8 mouse cellular contexts compared by ENCODE assay signal in the genomic region with DNA sequence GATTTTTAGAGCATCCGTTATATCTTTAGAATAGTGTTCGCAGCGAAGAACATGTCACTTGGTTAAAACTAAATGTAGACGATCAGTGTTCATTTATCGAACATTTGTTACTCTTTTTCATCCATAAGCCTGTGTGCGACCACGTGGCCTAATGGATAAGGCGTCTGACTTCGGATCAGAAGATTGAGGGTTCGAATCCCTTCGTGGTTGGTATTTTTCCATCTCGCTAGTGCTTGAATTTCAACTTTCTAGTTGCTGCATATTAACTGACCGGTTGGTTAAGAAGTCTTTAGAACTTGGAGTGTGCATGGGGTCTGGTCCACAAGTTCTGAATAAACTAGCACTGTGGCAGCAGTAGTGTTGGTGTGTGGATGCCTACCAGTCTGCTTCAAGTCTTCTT. TPM values are rescaled to one million over a fixed set of nuclear protein-coding genes. Genes with fewer than 3 reads are reported as not detected.
DNase-seq lines count a peak whose midpoint lies in the region; ATAC-seq and TF ChIP-seq lines count a peak whose summit lies in the region.

No protein-coding gene starts in this region.

- H3K27me3 ChIP-seq in forebrain, embryonic 15.5 days: no peaks in the 10 kb centered on the region
- H3K27me3 ChIP-seq in liver, postnatal 0 days (ENCODE audit: insufficient read depth, low read length): no peaks in the 10 kb centered on the region
- peaks cover 3% of the 10 kb centered on the region; the same call in 1 of the 2 replicates for H3K27me3 ChIP-seq in neural tube, embryonic 14.5 days (ENCODE audit: control insufficient read depth, insufficient read depth, low read length)
- H3K27me3 ChIP-seq in testis, adult 2 months (ENCODE audit: control insufficient read depth, insufficient read depth, low read length): 0 out of 2 replicates have a peak, but pooled peaks cover 2% of the 10 kb centered on the region

- no peaks in the 10 kb centered on the region for H3K9me3 ChIP-seq in ES-E14 (ENCODE audit: control insufficient read depth, insufficient read depth, low read depth, low read length)
- H3K9me3 ChIP-seq in forebrain, embryonic 15.5 days: no peaks in the 10 kb centered on the region
- H3K9me3 ChIP-seq in liver, postnatal 0 days (ENCODE audit: low read length): no peaks in the 10 kb centered on the region
- H3K9me3 ChIP-seq in neural tube, embryonic 14.5 days (ENCODE audit: control insufficient read depth, low read length): no peaks in the 10 kb centered on the region

- H3K4me3 ChIP-seq in ES-E14 (ENCODE audit: insufficient read depth in 1 of 2, low read depth in 1 of 2, low read length in 2 of 2, poor library complexity in 1 of 2, severe bottlenecking in 1 of 2): peak overlapping the region; percentile 58 to 66
- peak overlapping the region; percentile 49 for H3K4me3 ChIP-seq in forebrain, embryonic 15.5 days
- H3K4me3 ChIP-seq in liver, postnatal 0 days (ENCODE audit: low read depth, low read length): peak overlapping the region; percentile 52
- H3K4me3 ChIP-seq in neural tube, embryonic 14.5 days (ENCODE audit: low read depth, low read length): peak overlapping the region; percentile 45
- H3K4me3 ChIP-seq in testis, adult 2 months (ENCODE audit: control insufficient read depth, low read depth, low read length): peak overlapping the region; percentile 20; the same call in 1 of the 2 replicates

- peak; percentile 57 for ATAC-seq in forebrain, embryonic 15.5 days (replicated peaks)
- peak; percentile 68 for ATAC-seq in liver, postnatal 0 days
- peak; percentile 87 for ATAC-seq in neural tube, embryonic 14.5 days (ENCODE audit: low read depth)

- no peak for TF ChIP-seq POLR2A in testis, adult 2 months (IDR thresholded peaks at IDR 0.05; ENCODE audit: control insufficient read depth, low read depth, low read length)

- no peak overlapping the region for H3K9ac ChIP-seq in ES-E14 (ENCODE audit: insufficient read depth, low read depth, low read length, poor library complexity, severe bottlenecking)
- H3K9ac ChIP-seq in forebrain, embryonic 15.5 days (replicated peaks): peak overlapping the region; percentile 25
- no peak overlapping the region for H3K9ac ChIP-seq in liver, postnatal 0 days (replicated peaks)
- H3K9ac ChIP-seq in neural tube, embryonic 14.5 days (replicated peaks; ENCODE audit: low read depth, low read length): no peak overlapping the region; the same call in 1 of the 2 replicates

- in situ Hi-C loops in ES-E14 (cut with MboI; ENCODE audit: low sequenced_read_pairs in 2 of 2, unreplicated experiment in 2 of 2): no loop called here

- no peak overlapping the region for H3K27ac ChIP-seq in ES-E14 (ENCODE audit: insufficient read depth, low read depth, low read length, poor library complexity, severe bottlenecking)
- H3K27ac ChIP-seq in forebrain, embryonic 15.5 days (replicated peaks): no peak overlapping the region
- no peak overlapping the region for H3K27ac ChIP-seq in liver, postnatal 0 days (ENCODE audit: low read depth)
- H3K27ac ChIP-seq in neural tube, embryonic 14.5 days (ENCODE audit: low read depth, low read length): no peak overlapping the region
- no peak overlapping the region for H3K27ac ChIP-seq in testis, adult 2 months (ENCODE audit: control insufficient read depth, insufficient read depth, low read depth, low read length)

- H3K36me3 ChIP-seq in ES-E14 (ENCODE audit: control insufficient read depth, insufficient read depth, low read length, poor library complexity, severe bottlenecking): no peaks in the 10 kb centered on the region
- no peaks in the 10 kb centered on the region for H3K36me3 ChIP-seq in forebrain, embryonic 15.5 days
- no peaks in the 10 kb centered on the region for H3K36me3 ChIP-seq in liver, postnatal 0 days (replicated peaks; ENCODE audit: insufficient read depth, low read length)
- no peaks in the 10 kb centered on the region for H3K36me3 ChIP-seq in neural tube, embryonic 14.5 days (ENCODE audit: control insufficient read depth, insufficient read depth, low read length)
- no peaks in the 10 kb centered on the region for H3K36me3 ChIP-seq in testis, adult 2 months (ENCODE audit: control insufficient read depth, insufficient read depth, low read length)

- intact Hi-C loops in heart, postnatal 25 days (cut with DNase I): loop anchor here (2.0 to 5.0 kb wide), 3 partner anchors 79 to 433 kb away; no protein-coding TSS in a partner anchor

- H3K4me2 ChIP-seq in forebrain, embryonic 15.5 days (replicated peaks): peak overlapping the region; percentile 60
- H3K4me2 ChIP-seq in liver, postnatal 0 days (ENCODE audit: low read depth, low read length): peak overlapping the region; percentile 75
- H3K4me2 ChIP-seq in neural tube, embryonic 14.5 days (ENCODE audit: low read depth, low read length): peak overlapping the region; percentile 47

- no peak for TF ChIP-seq CTCF in liver, postnatal 0 days (IDR thresholded peaks at IDR 0.05; ENCODE audit: low read depth)
- TF ChIP-seq CTCF in testis, adult 2 months (IDR thresholded peaks at IDR 0.05; ENCODE audit: control insufficient read depth, insufficient read depth, insufficient replicate concordance, low read depth, low read length): no peak

- under 1% methylated on average over 13 of the region's 13 CpGs for WGBS in forebrain, embryonic 15.5 days
- under 1% methylated on average over 13 of the region's 13 CpGs for WGBS in liver, postnatal 0 days (ENCODE audit: insufficient replicate concordance)
- WGBS in neural tube, embryonic 14.5 days: 1% methylated on average over 13 of the region's 13 CpGs

- 0 out of 4 replicates have a peak, but pooled peaks cover 0 to 3% of the 10 kb centered on the region in 2 experiments for H3K4me1 ChIP-seq in ES-E14 (ENCODE audit: control insufficient read depth in 2 of 2, insufficient read depth in 2 of 2, low read length in 2 of 2, poor library complexity in 1 of 2)
- H3K4me1 ChIP-seq in forebrain, embryonic 15.5 days: peaks cover 20% of the 10 kb centered on the region
- H3K4me1 ChIP-seq in liver, postnatal 0 days (ENCODE audit: insufficient read depth): peaks cover 13% of the 10 kb centered on the region
- peaks cover 3% of the 10 kb centered on the region; the same call in 1 of the 2 replicates for H3K4me1 ChIP-seq in neural tube, embryonic 14.5 days (ENCODE audit: control insufficient read depth, insufficient read depth, low read length)
- peaks cover 8% of the 10 kb centered on the region for H3K4me1 ChIP-seq in testis, adult 2 months (ENCODE audit: control insufficient read depth, insufficient read depth, low read length)

- no peak for TF ChIP-seq EP300 in liver, postnatal 0 days (IDR thresholded peaks at IDR 0.05; ENCODE audit: low read depth)

- DNase-seq in ES-E14 (ENCODE audit: low read depth, low spot score): peak; percentile 72
- DNase-seq in cerebellum, adult 11 months: peak; percentile 84
- peak; percentile 55 for DNase-seq in heart, postnatal 25 days (ENCODE audit: low spot score)
- peak; percentile 88 for DNase-seq in layer of hippocampus, adult 11-12 months (ENCODE audit: low spot score)
- DNase-seq in liver, postnatal 0 days: peak; percentile 77

TF ChIP-seq in ES-E14, 5 proteins besides CTCF, POLR2A, EP300 and RAD21:
- TF ChIP-seq ZNF384 (IDR thresholded peaks at IDR 0.05; ENCODE audit: low read depth, low read length) (no peak), MAFK (IDR thresholded peaks at IDR 0.05; ENCODE audit: insufficient read depth, low read depth, low read length) (peak; percentile 88)

RNA-seq across cellular contexts. Expression of a gene that starts 13.0 kb away (rescaled TPM):
- total RNA-seq in ES-E14 (2012; rRNA removed): not detected in 2 replicates
- polyA plus RNA-seq in forebrain, embryonic 15.5 days (2015; fragmentation: Nextera tagmentation; extraction: Ambion mirVana): not detected in 2 replicates
- not detected for total RNA-seq in heart, postnatal 25 days (2021)
- not detected in 2 replicates for polyA plus RNA-seq in liver, postnatal 0 days (2015; fragmentation: Nextera tagmentation; extraction: Ambion mirVana)
- not detected in 2 replicates for polyA plus RNA-seq in neural tube, embryonic 14.5 days (2014; fragmentation: Nextera tagmentation; extraction: Ambion mirVana)
- 0.63 TPM in 1 of 2 replicates, not detected in the other for polyA plus RNA-seq in testis, adult 2 months (2012; rRNA removed)

RNA-seq across cellular contexts. Expression of a gene that starts 32.4 kb away (rescaled TPM):
- 2.1 and 2.2 TPM in 2 replicates for total RNA-seq in ES-E14 (2012; rRNA removed)
- polyA plus RNA-seq in forebrain, embryonic 15.5 days (2015; fragmentation: Nextera tagmentation; extraction: Ambion mirVana): not detected in 2 replicates
- total RNA-seq in heart, postnatal 25 days (2021): not detected
- polyA plus RNA-seq in liver, postnatal 0 days (2015; fragmentation: Nextera tagmentation; extraction: Ambion mirVana): 0.08 and 0.18 TPM in 2 replicates
- 0.35 TPM in 1 of 2 replicates, not detected in the other for polyA plus RNA-seq in neural tube, embryonic 14.5 days (2014; fragmentation: Nextera tagmentation; extraction: Ambion mirVana)
- polyA plus RNA-seq in testis, adult 2 months (2012; rRNA removed): 73.9 and 120 TPM in 2 replicates

Comparison
In these comparisons a context has a peak if more than half of its experiments do, and no peak if none do; other contexts are left out.
1. RNA of a gene that starts 32.4 kb away (polyA plus RNA-seq): 73.9 to 120 TPM in testis, adult 2 months; 0.35 TPM in neural tube, embryonic 14.5 days, 0.08 to 0.18 TPM in liver, postnatal 0 days and not detected in forebrain, embryonic 15.5 days; every median in the first group is over 10 times any median in the second.
2. Peak in every context shown above with its lines, with median percentiles within 50 percentile points of each other: DNase-seq, H3K4me3 ChIP-seq, ATAC-seq and H3K4me2 ChIP-seq.